Mouse (Mus musculus) c-Kit-positive CD71-positive TER-119-positive erythroid progenitor cells, embryonic 14.5 days (primary cell): Measurements from ENCODE around the gene Hoxa11.

Experiments
- DNase-seq: peaks from one replicate; pipeline ENCODE4 v3.0.0-alpha.2; 2013; ENCODE audit warnings: low spot score

Gene Hoxa11

GRCm38 (mm10) chr6:52232984-52233545, 12.5 kb downstream of the Hoxa11 start:
- no peak for DNase-seq

- no peak for DNase-seq
These were observed 13.0 kb downstream of the Hoxa11 start for GRCm38 (mm10) chr6:52232568-52232965.

- no peak for DNase-seq
These were observed 13.6 kb downstream of the Hoxa11 start for GRCm38 (mm10) chr6:52231885-52232567.

GRCm38 (mm10) chr6:52230516-52231165, 15.0 kb downstream of the Hoxa11 start, which contains the start of gene Hoxa9:
Gene Hoxa9, minus strand, starts transcription at chr6:52231089.
- DNase-seq, result no peak

- no peak for DNase-seq
These were observed 15.8 kb downstream of the Hoxa11 start for GRCm38 (mm10) chr6:52229558-52230416.

GRCm38 (mm10) chr6:52228475-52229465, 16.8 kb downstream of the Hoxa11 start:
- no peak for DNase-seq

GRCm38 (mm10) chr6:52227470-52228222, 18.0 kb downstream of the Hoxa11 start:
- no peak for DNase-seq

GRCm38 (mm10) chr6:52226569-52227257, 18.9 kb downstream of the Hoxa11 start:
- DNase-seq, result no peak

- DNase-seq, result no peak
These were observed 19.7 kb downstream of the Hoxa11 start for GRCm38 (mm10) chr6:52225612-52226568.

- no peak for DNase-seq
These were observed 20.6 kb downstream of the Hoxa11 start for GRCm38 (mm10) chr6:52224895-52225611.

- no peak for DNase-seq
These were observed 21.5 kb downstream of the Hoxa11 start for GRCm38 (mm10) chr6:52223939-52224760.

- no peak for DNase-seq
These were observed 22.9 kb downstream of the Hoxa11 start for GRCm38 (mm10) chr6:52222729-52223128.

- no peak for DNase-seq
These were observed 23.5 kb downstream of the Hoxa11 start for GRCm38 (mm10) chr6:52221993-52222685.

GRCm38 (mm10) chr6:52221337-52221992, 24.1 kb downstream of the Hoxa11 start, which contains the start of gene Hoxa7:
Gene Hoxa7, minus strand, starts transcription at chr6:52221854.
- DNase-seq, result peak; percentile 36

- DNase-seq, result no peak
These were observed 24.7 kb downstream of the Hoxa11 start for GRCm38 (mm10) chr6:52220865-52221310.
